Mouse (Mus musculus) MEL (cell line): ENCODE measurements around the gene Sult6b2.

ENCODE experiments used
- CTCF ChIP-seq, 3 experiments: IDR thresholded peaks in 2 of 3; conservative IDR thresholded peaks in 1 of 3; 2 replicates each; pipeline ENCODE4 v1.5.1; 2011 to 2012; ENCODE audit warnings: low read length in 3 of 3, low read depth in 2 of 3, mild to moderate bottlenecking in 2 of 3, improper control_type of control experiment in 1 of 3, inconsistent platforms in 1 of 3, mixed read lengths in 1 of 3, moderate library complexity in 1 of 3; ENCODE audit not compliant: control insufficient read depth in 1 of 3, insufficient read depth in 1 of 3, poor library complexity in 1 of 3, severe bottlenecking in 1 of 3
- EP300 ChIP-seq, 2 experiments: IDR thresholded peaks; 2 replicates each; pipeline ENCODE4 v1.6.1; 2011; ENCODE audit warnings: improper control_type of control experiment in 2 of 2, low read length in 2 of 2, low read depth in 1 of 2, mild to moderate bottlenecking in 1 of 2
- KAT2A ChIP-seq: conservative IDR thresholded peaks from 2 replicates; pipeline ENCODE4 v1.6.1; 2012; ENCODE audit warnings: low read depth, low read length, improper control_type of control experiment, inconsistent platforms
- MXI1 ChIP-seq: IDR thresholded peaks from 2 replicates; pipeline ENCODE4 v1.6.1; 2011; ENCODE audit warnings: mild to moderate bottlenecking, low read depth, low read length, improper control_type of control experiment
- POLR2A ChIP-seq, 2 experiments: IDR thresholded peaks; 2 replicates each; pipeline ENCODE4 v1.6.1; 2011 to 2012; ENCODE audit warnings: low read length in 2 of 2, mild to moderate bottlenecking in 2 of 2, control low read depth in 1 of 2, improper control_type of control experiment in 1 of 2, low read depth in 1 of 2, moderate library complexity in 1 of 2; ENCODE audit not compliant: control insufficient read depth in 1 of 2, insufficient read depth in 1 of 2, poor library complexity in 1 of 2

GRCm38 (mm10) chr6:142747165-142747564 lies 57.1 kb downstream of the Sult6b2 start:
- TF ChIP-seq POLR2A (IDR thresholded peaks at IDR 0.05; ENCODE audit: control insufficient read depth in 1 of 2, insufficient read depth in 1 of 2, low read depth in 1 of 2, low read length in 2 of 2, poor library complexity in 1 of 2), result no peak
- no peak for TF ChIP-seq KAT2A
- no peak for TF ChIP-seq MXI1
- no peak for TF ChIP-seq CTCF (IDR thresholded peaks at IDR 0.05 in 2 of 3, conservative IDR thresholded peaks at IDR 0.05 in 1 of 3; ENCODE audit: control insufficient read depth in 1 of 3, insufficient read depth in 1 of 3, low read depth in 2 of 3, low read length in 3 of 3, poor library complexity in 1 of 3, severe bottlenecking in 1 of 3)
- peak in 1 of 2 experiments; percentile 24; a peak in 1 of 4 replicates for TF ChIP-seq EP300 (IDR thresholded peaks at IDR 0.05; ENCODE audit: low read depth in 1 of 2, low read length in 2 of 2)
